Mouse (Mus musculus) CH12.LX (cell line): Measurements from ENCODE around the gene Arhgap31. TPM values are rescaled to one million over a fixed set of nuclear protein-coding genes. Genes with fewer than 3 reads are reported as not detected.

Experiments used
- DNase-seq: peaks from one replicate; pipeline ENCODE4 v3.0.0-alpha.2; 2013; ENCODE audit errors: extremely low read depth
- H3K27ac ChIP-seq: 2 replicates; pipeline ENCODE4 v1.5.1; 2012; ENCODE audit warnings: low read depth, mild to moderate bottlenecking, control low read depth, moderate library complexity; ENCODE audit not compliant: insufficient read depth
- H3K27me3 ChIP-seq: replicated peaks from 2 replicates; pipeline ENCODE3; 2012; ENCODE audit warnings: inconsistent platforms
- H3K36me3 ChIP-seq, 2 experiments: replicated peaks in 1 of 2; 2 replicates each; pipeline versions ENCODE3 to v1.6.1; 2012; ENCODE audit warnings: inconsistent platforms in 1 of 2, low read length in 1 of 2, mild to moderate bottlenecking in 1 of 2, mixed read lengths in 1 of 2, moderate library complexity in 1 of 2; ENCODE audit not compliant: control insufficient read depth in 1 of 2, insufficient read depth in 1 of 2
- H3K4me1 ChIP-seq, 2 experiments: 2 replicates each; pipeline ENCODE4 v1.6.1; 2012; ENCODE audit warnings: inconsistent platforms in 1 of 2, moderate library complexity in 1 of 2; ENCODE audit not compliant: insufficient read depth in 2 of 2, control insufficient read depth in 1 of 2
- H3K4me2 ChIP-seq: 2 replicates; pipeline ENCODE4 v1.6.1; 2012; ENCODE audit warnings: low read depth, mild to moderate bottlenecking, control low read depth; ENCODE audit not compliant: poor library complexity, insufficient read depth, severe bottlenecking
- H3K4me3 ChIP-seq, 3 experiments: fragments of 150-350 bp in 1 of 3; sonication (generic) in 1 of 3; replicated peaks in 1 of 3; 2 replicates each; pipeline versions ENCODE3 to v1.5.1; 2011 to 2012; ENCODE audit warnings: low read depth in 2 of 3, low read length in 2 of 3, mild to moderate bottlenecking in 2 of 3, moderate library complexity in 2 of 3, control low read depth in 1 of 3, improper control_type of control experiment in 1 of 3, inconsistent platforms in 1 of 3, mixed read lengths in 1 of 3; ENCODE audit not compliant: poor library complexity in 1 of 3
- H3K79me2 ChIP-seq: replicated peaks from 2 replicates; pipeline ENCODE4 v1.6.1; 2012; ENCODE audit warnings: mild to moderate bottlenecking, moderate library complexity; ENCODE audit not compliant: control insufficient read depth, poor library complexity, insufficient read depth, severe bottlenecking; ENCODE audit errors: extremely low read depth
- H3K9ac ChIP-seq: 2 replicates; pipeline ENCODE4 v1.6.1; 2012; ENCODE audit warnings: low read depth, mild to moderate bottlenecking, control low read depth, moderate library complexity; ENCODE audit not compliant: insufficient read depth
- H3K9me3 ChIP-seq: replicated peaks from 2 replicates; pipeline ENCODE3; 2012; ENCODE audit warnings: low read length, inconsistent platforms, mixed read lengths
- BHLHE40 ChIP-seq: IDR thresholded peaks from 2 replicates; pipeline ENCODE4 v1.6.1; 2011; ENCODE audit warnings: mild to moderate bottlenecking, low read depth, low read length, improper control_type of control experiment
- CHD1 ChIP-seq: IDR thresholded peaks from 2 replicates; pipeline ENCODE4 v1.6.1; 2012; ENCODE audit warnings: low read depth, low read length, improper control_type of control experiment, inconsistent platforms
- CHD2 ChIP-seq: IDR thresholded peaks from 2 replicates; pipeline ENCODE4 v1.6.1; 2011; ENCODE audit warnings: low read length, improper control_type of control experiment
- CTCF ChIP-seq, 2 experiments: IDR thresholded peaks in 1 of 2; conservative IDR thresholded peaks in 1 of 2; 2 replicates each; pipeline ENCODE4 v1.5.1; 2011 to 2012; ENCODE audit warnings: low read depth in 2 of 2, low read length in 2 of 2, improper control_type of control experiment in 1 of 2, inconsistent platforms in 1 of 2, mild to moderate bottlenecking in 1 of 2, moderate library complexity in 1 of 2
- E2F4 ChIP-seq: IDR thresholded peaks from 2 replicates; pipeline ENCODE4 v1.6.1; 2011; ENCODE audit warnings: low read depth, low read length, improper control_type of control experiment; ENCODE audit not compliant: insufficient replicate concordance
- ETS1 ChIP-seq: conservative IDR thresholded peaks from 2 replicates; pipeline ENCODE4 v1.6.1; 2012; ENCODE audit warnings: low read depth, mild to moderate bottlenecking, inconsistent platforms, low read length, improper control_type of control experiment, moderate library complexity
- GABPA ChIP-seq: IDR thresholded peaks from 2 replicates; pipeline ENCODE4 v1.6.1; 2012; ENCODE audit warnings: low read depth, low read length, improper control_type of control experiment, inconsistent platforms; ENCODE audit not compliant: insufficient replicate concordance
- HCFC1 ChIP-seq: IDR thresholded peaks from 2 replicates; pipeline ENCODE4 v1.6.1; 2012; ENCODE audit warnings: low read depth, mild to moderate bottlenecking, inconsistent platforms, low read length, improper control_type of control experiment
- IRF4 ChIP-seq: IDR thresholded peaks from 2 replicates; pipeline ENCODE4 v1.6.1; 2014; ENCODE audit warnings: low read depth, mild to moderate bottlenecking, inconsistent platforms, low read length, improper control_type of control experiment
- JUN ChIP-seq: IDR thresholded peaks from 2 replicates; pipeline ENCODE4 v1.6.1; 2011; ENCODE audit warnings: low read depth, mild to moderate bottlenecking, low read length, improper control_type of control experiment, moderate library complexity; ENCODE audit not compliant: insufficient read depth
- KAT2A ChIP-seq: IDR thresholded peaks from 2 replicates; pipeline ENCODE4 v1.6.1; 2012; ENCODE audit warnings: low read length, improper control_type of control experiment, inconsistent platforms; ENCODE audit not compliant: insufficient replicate concordance
- MAFK ChIP-seq: IDR thresholded peaks from 2 replicates; pipeline ENCODE4 v1.6.1; 2011; ENCODE audit warnings: low read length, improper control_type of control experiment; ENCODE audit not compliant: insufficient replicate concordance
- MAX ChIP-seq: IDR thresholded peaks from 2 replicates; pipeline ENCODE4 v1.6.1; 2011; ENCODE audit warnings: low read length, improper control_type of control experiment
- MEF2A ChIP-seq: IDR thresholded peaks from 2 replicates; pipeline ENCODE4 v1.6.1; 2014; ENCODE audit warnings: low read depth, mild to moderate bottlenecking, inconsistent platforms, low read length, improper control_type of control experiment, borderline replicate concordance
- NELFE ChIP-seq: IDR thresholded peaks from 2 replicates; pipeline ENCODE4 v1.6.1; 2011; ENCODE audit warnings: low read depth, low read length, improper control_type of control experiment
- POLR2A ChIP-seq: IDR thresholded peaks from 2 replicates; pipeline ENCODE4 v1.6.1; 2011; ENCODE audit warnings: low read depth, mild to moderate bottlenecking, improper control_type of control experiment, low read length
- POLR2AphosphoS2 ChIP-seq: IDR thresholded peaks from 2 replicates; pipeline ENCODE4 v1.6.1; 2011; ENCODE audit warnings: low read depth, low read length, improper control_type of control experiment
- RAD21 ChIP-seq: IDR thresholded peaks from 2 replicates; pipeline ENCODE4 v1.6.1; 2011; ENCODE audit warnings: low read depth, mild to moderate bottlenecking, low read length, improper control_type of control experiment, moderate library complexity
- RCOR1 ChIP-seq: conservative IDR thresholded peaks from 2 replicates; pipeline ENCODE4 v1.6.1; 2012; ENCODE audit warnings: low read depth, mild to moderate bottlenecking, inconsistent platforms, low read length, improper control_type of control experiment
- SIN3A ChIP-seq: IDR thresholded peaks from 2 replicates; pipeline ENCODE4 v1.6.1; 2012; ENCODE audit warnings: low read length, improper control_type of control experiment, inconsistent platforms
- SMC3 ChIP-seq: IDR thresholded peaks from 2 replicates; pipeline ENCODE4 v1.6.1; 2011; ENCODE audit warnings: low read depth, low read length, improper control_type of control experiment
- UBTF ChIP-seq: IDR thresholded peaks from 2 replicates; pipeline ENCODE4 v1.6.1; 2012; ENCODE audit warnings: low read depth, mild to moderate bottlenecking, inconsistent platforms, low read length, improper control_type of control experiment, moderate library complexity
- USF1 ChIP-seq: IDR thresholded peaks from 2 replicates; pipeline ENCODE4 v1.6.1; 2014; ENCODE audit warnings: low read depth, mild to moderate bottlenecking, inconsistent platforms, low read length, improper control_type of control experiment
- USF2 ChIP-seq: conservative IDR thresholded peaks from 2 replicates; pipeline ENCODE4 v1.6.1; 2011; ENCODE audit warnings: low read depth, low read length, improper control_type of control experiment
- ZC3H11A ChIP-seq: IDR thresholded peaks from 2 replicates; pipeline ENCODE4 v1.6.1; 2012; ENCODE audit warnings: low read depth, mild to moderate bottlenecking, inconsistent platforms, low read length, improper control_type of control experiment
- ZKSCAN1 ChIP-seq: IDR thresholded peaks from 2 replicates; pipeline ENCODE4 v1.6.1; 2012; ENCODE audit warnings: low read depth, inconsistent platforms, low read length, improper control_type of control experiment, borderline replicate concordance
- ZMIZ1 ChIP-seq: IDR thresholded peaks from 2 replicates; pipeline ENCODE4 v1.6.1; 2012; ENCODE audit warnings: low read depth, mild to moderate bottlenecking, inconsistent platforms, low read length, improper control_type of control experiment
- ZNF384 ChIP-seq: IDR thresholded peaks from 2 replicates; pipeline ENCODE4 v1.6.1; 2012; ENCODE audit warnings: low read depth, low read length, improper control_type of control experiment, inconsistent platforms
- dilution Hi-C: fragments of 300-500 bp; cut with MboI; formaldehyde crosslinking; loops from 2 replicates; pipeline ENCODE4 v1.14.3; 2020; ENCODE audit warnings: low sequenced_read_pairs; ENCODE audit not compliant: extremely low pct_unique_long_range_greater_than_20kb, extremely low pct_ligation_motif_present
- in situ Hi-C: fragments of 300-500 bp; cut with MboI; formaldehyde crosslinking; loops from 3 replicates; pipeline ENCODE4 v1.14.3; 2019; ENCODE audit warnings: low sequenced_read_pairs, low pct_ligation_motif_present, low pct_unique_long_range_greater_than_20kb, mixed read lengths
- polyA plus RNA-seq: library from polyadenylated mRNA; unstranded; fragments of >175 nt; gene quantifications from 2 replicates; pipeline ENCODE4 v1.2.1, GENCODE M21; 2012; ENCODE audit warnings: low read depth; ENCODE audit not compliant: insufficient read length
- total RNA-seq, 2 experiments: library from RNA; depleted of rRNA; stranded (reverse); fragments of 300-350 nt in 1 of 2; fragments of >200 nt in 1 of 2; gene quantifications; 2 replicates each; pipeline ENCODE4 v1.2.3; 2012 to 2014

Arhgap31 gene
- total and polyA plus RNA-seq, 3 experiments: 0.15 to 2.0 (median 0.76) TPM

GRCm38 (mm10) chr16:38760239-38760638 lies 47.2 kb upstream of the Arhgap31 start:
- DNase-seq: no peak
- Histone ChIP-seq H3K27ac (no peak overlapping the region), H3K9ac (no peak overlapping the region), H3K4me1 (peaks cover 5 to 21% of the 10 kb centered on the region in 2 experiments), H3K79me2 (no peaks in the 10 kb centered on the region), H3K4me2 (no peak overlapping the region), H3K27me3 (no peaks in the 10 kb centered on the region), H3K9me3 (no peaks in the 10 kb centered on the region), H3K4me3 (no peak overlapping the region), H3K36me3 (no peaks in the 10 kb centered on the region)
- in situ Hi-C loops (no loop called here), dilution Hi-C loops (no loop called here)
- TF ChIP-seq UBTF: no peak
- TF ChIP-seq ZKSCAN1: no peak
- no peak for TF ChIP-seq KAT2A
- TF ChIP-seq BHLHE40: no peak
- no peak for TF ChIP-seq GABPA
- TF ChIP-seq E2F4: no peak
- no peak for TF ChIP-seq MAX
- TF ChIP-seq MAFK: no peak
- no peak for TF ChIP-seq MEF2A
- no peak for TF ChIP-seq ETS1
- TF ChIP-seq CHD2: no peak
- no peak for TF ChIP-seq POLR2AphosphoS2
- TF ChIP-seq NELFE: no peak
- TF ChIP-seq ZNF384: no peak
- no peak for TF ChIP-seq SMC3
- no peak for TF ChIP-seq HCFC1
- TF ChIP-seq JUN: no peak
- no peak for TF ChIP-seq RCOR1

- in situ Hi-C loops (no loop called here), dilution Hi-C loops (no loop called here)
- H3K27ac ChIP-seq: no peak overlapping the region
- no peaks in the 10 kb centered on the region for H3K9me3 ChIP-seq
- H3K4me1 ChIP-seq: peaks cover 5 to 18% of the 10 kb centered on the region in 2 experiments
- no peaks in the 10 kb centered on the region for H3K27me3 ChIP-seq
- H3K9ac ChIP-seq: no peak overlapping the region
- TF ChIP-seq RAD21 (no peak), ZKSCAN1 (no peak), CTCF (conservative IDR thresholded peaks at IDR 0.05 in 1 of 2, IDR thresholded peaks at IDR 0.05 in 1 of 2; ENCODE audit: low read depth in 2 of 2, low read length in 2 of 2) (no peak), ZC3H11A (no peak), MEF2A (no peak), USF1 (no peak), RCOR1 (no peak), BHLHE40 (no peak), SIN3A (no peak), USF2 (no peak), CHD1 (no peak), ZMIZ1 (no peak), IRF4 (no peak), GABPA (no peak), SMC3 (no peak), POLR2A (no peak)
- TF ChIP-seq, all 38 proteins: peak for 0
- DNase-seq: no peak
- no peak overlapping the region for H3K4me3 ChIP-seq
- no peaks in the 10 kb centered on the region for H3K36me3 ChIP-seq
- no peaks in the 10 kb centered on the region for H3K79me2 ChIP-seq
- H3K4me2 ChIP-seq: no peak overlapping the region
Observed at GRCm38 (mm10) chr16:38758104-38758861, 45.2 kb upstream of the Arhgap31 start.
